Mouse (Mus musculus) liver, postnatal 0 days (tissue): ENCODE measurements around the gene Lama5.

Experiments used
- CTCF ChIP-seq: sonication (generic); IDR thresholded peaks from 2 replicates; pipeline ENCODE4 v1.5.1; 2016; ENCODE audit warnings: antibody characterized with exemption, low read depth
- EP300 ChIP-seq: IDR thresholded peaks from 2 replicates; pipeline ENCODE4 v1.6.1; 2016; ENCODE audit warnings: antibody characterized with exemption, low read depth, mild to moderate bottlenecking

DNA sequence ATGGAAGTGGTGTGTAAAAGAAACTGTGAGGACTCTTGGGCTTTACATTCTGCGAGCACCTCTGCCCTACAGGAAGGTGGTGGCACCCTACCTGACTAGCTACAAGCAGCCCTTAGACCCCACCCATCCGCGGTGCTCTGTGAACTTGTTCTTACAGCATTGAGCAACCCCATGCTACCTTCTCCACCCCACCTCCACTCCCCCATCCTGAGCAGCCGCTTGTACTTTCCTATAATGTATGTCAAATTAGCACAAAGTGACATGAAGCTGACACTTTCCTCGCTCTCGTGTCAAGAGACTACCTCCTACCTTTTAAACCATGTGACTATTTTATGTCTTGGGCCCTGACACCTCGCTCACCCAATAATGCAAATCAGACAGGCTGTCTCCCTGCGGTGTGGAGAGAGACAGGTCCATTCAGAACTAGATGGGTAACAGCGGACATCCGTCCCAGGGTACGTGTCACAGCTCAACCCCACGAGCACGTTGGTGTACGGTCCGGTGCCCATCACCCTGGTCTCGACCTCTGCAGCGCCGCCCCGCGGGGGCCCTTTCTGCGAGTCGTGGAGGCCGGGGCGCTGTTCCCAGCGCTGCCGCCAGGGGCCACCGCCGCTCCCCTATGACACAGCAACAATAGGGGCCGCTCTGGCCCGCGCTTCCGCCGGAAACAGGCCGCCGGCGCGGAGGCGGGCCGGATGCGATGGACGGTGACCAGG lies 54.7 kb downstream of the Lama5 start, which contains the start of gene Adrm1:
- TF ChIP-seq CTCF (peak; percentile 100), EP300 (no peak)
